ENCODE assay signal across 8 mouse cellular contexts in genomic region chr6:119451981-119452499, GRCm38 (mm10). TPM values are rescaled to one million over a fixed set of nuclear protein-coding genes. Genes with fewer than 3 reads are reported as not detected.
A peak's percentile ranks its signal among the peaks of the same experiment; 100 is the strongest.
DNase-seq lines count a peak whose midpoint lies in the region; ATAC-seq lines count a peak whose summit lies in the region.

No protein-coding gene starts in this region.

- peak overlapping the region; percentile 48 for H3K9ac ChIP-seq in midbrain, embryonic 12.5 days (replicated peaks)

- intact Hi-C loops in gastrocnemius, postnatal 14 days (cut with DNase I; ENCODE audit: low total_unique reads) = no loop called here

- H3K36me3 ChIP-seq in limb, embryonic 10.5 days = no peaks in the 10 kb centered on the region
- no peaks in the 10 kb centered on the region for H3K36me3 ChIP-seq in midbrain, embryonic 12.5 days

- ATAC-seq in midbrain, embryonic 12.5 days (ENCODE audit: low FRiP score, low read depth) = peak; percentile 52; the same call in 1 of the 2 replicates

- H3K4me2 ChIP-seq in midbrain, embryonic 12.5 days (replicated peaks) = peak overlapping the region; percentile 60

- H3K9me3 ChIP-seq in limb, embryonic 10.5 days (replicated peaks) = no peaks in the 10 kb centered on the region
- no peaks in the 10 kb centered on the region for H3K9me3 ChIP-seq in midbrain, embryonic 12.5 days

- peaks cover 53% of the 10 kb centered on the region for H3K4me1 ChIP-seq in limb, embryonic 10.5 days
- peaks cover 44% of the 10 kb centered on the region for H3K4me1 ChIP-seq in midbrain, embryonic 12.5 days

- peaks cover 18% of the 10 kb centered on the region for H3K27me3 ChIP-seq in limb, embryonic 10.5 days (ENCODE audit: low read depth, poor library complexity, severe bottlenecking)
- peaks cover 19% of the 10 kb centered on the region for H3K27me3 ChIP-seq in midbrain, embryonic 12.5 days

- WGBS in limb, embryonic 10.5 days = under 1% methylated on average over 15 of the region's 15 CpGs
- WGBS in midbrain, embryonic 12.5 days = under 1% methylated on average over 15 of the region's 15 CpGs

- H3K4me3 ChIP-seq in limb, embryonic 10.5 days = peak overlapping the region; percentile 50
- H3K4me3 ChIP-seq in midbrain, embryonic 12.5 days = peak overlapping the region; percentile 34

- peak; percentile 53 to 76 for DNase-seq in adrenal gland, adult (ENCODE audit: inconsistent age in 2 of 2, low spot score in 1 of 2)
- no peak for DNase-seq in adrenal gland, adult 8-10 months
- DNase-seq in cerebellum, postnatal 36 days = peak; percentile 32 to 58
- DNase-seq in gastrocnemius, postnatal 14 days = peak; percentile 61
- DNase-seq in kidney, adult 18-20 months = peak; percentile 55
- peak; percentile 65 for DNase-seq in limb, embryonic 10.5 days (ENCODE audit: low spot score)
- peak; percentile 84 for DNase-seq in testis, postnatal 10 days (ENCODE audit: low spot score)

- H3K27ac ChIP-seq in limb, embryonic 10.5 days = peak overlapping the region; percentile 79
- H3K27ac ChIP-seq in midbrain, embryonic 12.5 days (replicated peaks) = peak overlapping the region; percentile 72

RNA-seq across cellular contexts. Expression of gene Fbxl14, which starts 27.4 kb away (rescaled TPM):
- total RNA-seq in adrenal gland, adult 8-10 months (2022) = 10 to 100 TPM; 35.2 to 38.8 (median 36.3) TPM
- 10 to 100 TPM in 1 of 2 experiments, 1 to 10 TPM in 1; 9.2 to 11.1 TPM for total RNA-seq in gastrocnemius, postnatal 14 days (2021)
- 3.0 and 3.5 TPM in 2 replicates for polyA plus RNA-seq in limb, embryonic 10.5 days (2016; fragmentation: Nextera tagmentation; extraction: Ambion mirVana)
- polyA plus RNA-seq in midbrain, embryonic 12.5 days (2016; fragmentation: Nextera tagmentation; extraction: Ambion mirVana) = 4.0 and 4.1 TPM in 2 replicates

RNA-seq across cellular contexts. Expression of gene Adipor2, which starts 34.5 kb away (rescaled TPM):
- total RNA-seq in adrenal gland, adult 8-10 months (2022) = 100 to 1,000 TPM in 3 of 4 experiments, 10 to 100 TPM in 1; 81.4 to 148 (median 128) TPM
- 10 to 100 TPM; 53.0 to 60.4 TPM for total RNA-seq in gastrocnemius, postnatal 14 days (2021)
- 27.8 and 29.4 TPM in 2 replicates for polyA plus RNA-seq in limb, embryonic 10.5 days (2016; fragmentation: Nextera tagmentation; extraction: Ambion mirVana)
- 36.6 and 37.6 TPM in 2 replicates for polyA plus RNA-seq in midbrain, embryonic 12.5 days (2016; fragmentation: Nextera tagmentation; extraction: Ambion mirVana)
